Mouse (Mus musculus): ENCODE measurements around the gene Gatc. TPM values are rescaled to one million over a fixed set of nuclear protein-coding genes. Genes with fewer than 3 reads are reported as not detected.
"Not testable (repeated sequence)": the region's sequence is repeated elsewhere in the genome, so short reads cannot be mapped to it uniquely, and the experiment has no call there.

Gatc gene
- 9.3 TPM for polyA plus RNA-seq (2012; fragmentation: generic; extraction: Trizol)
- long read RNA-seq, experiment 1, transcript Gatc-201 (3 exons, 1,797 nt): major isoform, 13 of 15 reads
- long read RNA-seq, experiment 1, partial matches to known transcripts: 0 of 15 reads
- long read RNA-seq, experiment 1, other reads (novel, unspliced or antisense): 2 of 15 reads
- long read RNA-seq, experiment 2, partial matches to known transcripts: 0 of 2 reads
- long read RNA-seq, experiment 2, other reads (novel, unspliced or antisense): 0 of 2 reads

DNA sequence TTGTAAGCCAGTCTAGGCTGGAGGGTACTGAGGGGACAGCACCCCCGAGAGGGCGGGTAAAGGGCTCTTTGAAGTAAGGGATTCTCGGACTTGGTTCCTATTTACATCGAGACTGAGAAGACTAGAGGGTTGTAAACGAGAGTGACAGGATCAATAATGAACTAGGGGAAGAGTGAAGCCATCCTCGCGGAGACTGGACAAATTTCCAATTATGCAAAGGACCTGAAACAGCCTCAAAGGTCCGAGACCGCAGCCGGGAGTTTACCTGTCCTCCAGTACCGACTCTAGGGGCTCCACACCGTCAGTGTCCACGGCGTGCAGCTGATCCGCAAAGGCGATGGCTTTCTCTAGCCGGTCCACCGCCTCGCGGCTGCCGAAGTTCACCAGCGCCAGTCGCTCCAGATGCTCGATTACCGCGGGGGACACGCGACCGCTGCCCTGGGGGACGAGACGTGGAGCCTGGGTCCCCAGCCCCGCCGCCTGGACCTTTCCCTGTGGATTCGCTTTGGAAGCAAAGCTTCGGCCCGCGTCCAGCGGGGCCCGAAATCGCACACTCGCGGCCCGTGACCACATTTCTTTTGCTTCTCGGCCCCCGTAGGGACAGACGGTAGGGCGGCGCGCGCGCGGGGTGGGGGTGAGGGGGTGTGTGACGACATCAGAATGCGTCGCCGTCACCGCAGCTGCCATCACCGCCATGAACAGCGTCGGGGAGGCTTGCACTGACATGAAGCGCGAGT, at the start of gene Gatc, which contains the start of gene Triap1:
TSS of gene Gatc (minus strand) at position 602 of the 737 bp plus-strand sequence.
TSS of gene Triap1 (plus strand) at position 649 of the 737 bp plus-strand sequence.
- H3K36me3 ChIP-seq (ENCODE audit: control insufficient read depth, insufficient read depth): peaks cover 40% of the 10 kb centered on the region
- H3ac ChIP-seq (ENCODE audit: control insufficient read depth, insufficient read length, low read depth): peak within 1 kb of the TSS; percentile 91
- peaks cover 30% of the 10 kb centered on the region for H3K79me3 ChIP-seq (ENCODE audit: low read depth)
- H3K79me2 ChIP-seq (ENCODE audit: control insufficient read depth, insufficient read depth): peaks cover 72% of the 10 kb centered on the region
- peak within 1 kb of the TSS; percentile 71 for H3K4me3 ChIP-seq (ENCODE audit: insufficient read depth, poor library complexity, severe bottlenecking)
- TF ChIP-seq MYOD1 (IDR thresholded peaks at IDR 0.05; ENCODE audit: control insufficient read depth, insufficient read length, low read depth) (no peak), MAX (IDR thresholded peaks at IDR 0.05) (peak; percentile 52), USF1 (IDR thresholded peaks at IDR 0.05; ENCODE audit: low read depth) (peak; percentile 3)
- no peaks in the 10 kb centered on the region for H3K27me3 ChIP-seq (ENCODE audit: control insufficient read depth, insufficient read depth, insufficient read length)

DNA sequence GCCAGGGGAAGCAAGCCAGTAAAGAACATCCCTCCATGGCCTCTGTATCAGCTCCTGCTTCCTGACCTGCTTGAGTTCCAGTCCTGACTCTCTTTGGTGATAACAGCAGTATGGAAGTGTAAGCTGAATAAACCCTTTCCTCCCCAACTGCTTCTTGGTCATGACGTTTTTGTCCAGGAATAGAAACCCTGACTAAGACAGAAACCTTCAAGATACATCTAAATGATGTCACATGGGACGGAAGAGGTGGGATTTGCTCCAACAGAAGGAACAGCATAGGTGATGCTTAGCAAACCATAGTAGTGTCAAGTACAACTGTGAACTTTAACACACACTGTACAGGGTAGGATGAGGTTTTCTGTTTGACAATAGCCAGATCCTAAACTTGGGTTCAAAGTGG, 37.9 kb upstream of the Gatc start:
- H3K27me3 ChIP-seq (ENCODE audit: control insufficient read depth, insufficient read depth, insufficient read length): peaks cover 18% of the 10 kb centered on the region
- H3ac ChIP-seq (ENCODE audit: control insufficient read depth, insufficient read length, low read depth); H3K79me3 ChIP-seq (ENCODE audit: low read depth); H3K79me2 ChIP-seq (ENCODE audit: control insufficient read depth, insufficient read depth); H3K36me3 ChIP-seq (ENCODE audit: control insufficient read depth, insufficient read depth); H3K4me3 ChIP-seq (ENCODE audit: insufficient read depth, poor library complexity, severe bottlenecking): not testable (repeated sequence)

DNA sequence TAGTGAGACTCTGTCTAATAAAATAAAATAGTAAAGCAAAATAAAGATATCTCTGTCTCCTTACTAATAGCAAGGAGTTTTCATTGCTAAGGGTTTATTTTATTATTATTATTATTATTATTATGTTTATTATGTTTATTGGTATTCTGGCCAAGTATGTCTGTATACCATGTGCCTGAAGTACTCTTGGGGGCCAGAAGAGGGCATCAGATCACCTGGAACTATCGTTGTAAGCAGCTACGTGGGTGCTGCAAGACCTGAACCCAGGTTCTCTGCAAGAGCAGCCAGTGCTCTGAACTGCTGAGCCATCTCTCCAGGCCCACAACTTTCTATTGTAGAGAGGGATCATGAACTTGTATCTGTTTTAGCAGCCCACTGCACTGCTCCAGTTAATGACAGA, 34.5 kb upstream of the Gatc start:
- H3K27me3 ChIP-seq (ENCODE audit: control insufficient read depth, insufficient read depth, insufficient read length): peaks cover 41% of the 10 kb centered on the region
- TF ChIP-seq USF1 (IDR thresholded peaks at IDR 0.05; ENCODE audit: low read depth) (no peak), CTCF (IDR thresholded peaks at IDR 0.05; ENCODE audit: control insufficient read depth, insufficient read depth, insufficient read length) (no peak), MAX (IDR thresholded peaks at IDR 0.05) (no peak), MYOD1 (IDR thresholded peaks at IDR 0.05; ENCODE audit: control insufficient read depth, insufficient read length, low read depth) (no peak), FOSL1 (IDR thresholded peaks at IDR 0.05; ENCODE audit: insufficient read depth, low read length, poor library complexity, severe bottlenecking) (no peak), MYOG (IDR thresholded peaks at IDR 0.05; ENCODE audit: control insufficient read depth, extremely low read depth, insufficient read length) (no peak), CEBPB (IDR thresholded peaks at IDR 0.05; ENCODE audit: low read depth) (no peak)
- H3K79me3 ChIP-seq (ENCODE audit: low read depth): no peaks in the 10 kb centered on the region
- no peaks in the 10 kb centered on the region for H3K36me3 ChIP-seq (ENCODE audit: control insufficient read depth, insufficient read depth)
- H3ac ChIP-seq (ENCODE audit: control insufficient read depth, insufficient read length, low read depth): no peak overlapping the region
- no peak overlapping the region for H3K4me3 ChIP-seq (ENCODE audit: insufficient read depth, poor library complexity, severe bottlenecking)
- no peaks in the 10 kb centered on the region for H3K79me2 ChIP-seq (ENCODE audit: control insufficient read depth, insufficient read depth)

DNA sequence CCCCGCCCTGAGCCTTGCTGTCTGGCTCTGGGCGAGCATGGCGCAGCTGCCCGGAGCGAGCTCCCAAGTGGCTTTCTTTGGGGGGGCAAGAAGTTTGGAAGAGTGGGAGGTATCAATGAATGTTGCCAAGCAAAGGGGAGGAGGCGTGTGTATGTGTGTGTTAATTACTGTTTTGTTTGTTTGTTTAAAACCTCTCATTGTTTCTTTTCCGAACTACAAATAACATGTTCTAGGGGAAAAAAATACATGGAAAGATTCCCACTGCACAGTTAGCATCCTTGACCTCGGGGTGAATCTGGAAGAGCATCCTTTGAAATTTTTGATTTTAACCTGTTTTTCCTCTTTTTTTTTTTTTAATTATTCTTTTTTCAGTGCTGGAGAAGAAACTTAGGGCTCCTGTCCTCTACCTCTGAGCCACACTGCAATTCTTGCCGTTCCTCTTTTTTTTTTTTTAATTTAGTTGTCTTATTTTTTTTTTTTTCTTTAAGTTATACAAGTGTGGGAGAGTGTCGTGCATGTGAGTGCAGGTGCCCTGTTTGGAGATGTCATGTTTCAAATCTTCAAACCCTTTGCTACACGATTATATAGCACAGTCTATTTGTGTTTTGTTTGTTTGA, 33.3 kb upstream of the Gatc start:
- no peak overlapping the region for H3K4me3 ChIP-seq (ENCODE audit: insufficient read depth, poor library complexity, severe bottlenecking)
- no peaks in the 10 kb centered on the region for H3K36me3 ChIP-seq (ENCODE audit: control insufficient read depth, insufficient read depth)
- TF ChIP-seq MYOG (IDR thresholded peaks at IDR 0.05; ENCODE audit: control insufficient read depth, extremely low read depth, insufficient read length) (no peak), MAX (IDR thresholded peaks at IDR 0.05) (no peak), USF1 (IDR thresholded peaks at IDR 0.05; ENCODE audit: low read depth) (no peak), CEBPB (IDR thresholded peaks at IDR 0.05; ENCODE audit: low read depth) (no peak), CTCF (IDR thresholded peaks at IDR 0.05; ENCODE audit: control insufficient read depth, insufficient read depth, insufficient read length) (no peak), FOSL1 (IDR thresholded peaks at IDR 0.05; ENCODE audit: insufficient read depth, low read length, poor library complexity, severe bottlenecking) (no peak), MYOD1 (IDR thresholded peaks at IDR 0.05; ENCODE audit: control insufficient read depth, insufficient read length, low read depth) (no peak)
- no peaks in the 10 kb centered on the region for H3K79me2 ChIP-seq (ENCODE audit: control insufficient read depth, insufficient read depth)
- no peak overlapping the region for H3ac ChIP-seq (ENCODE audit: control insufficient read depth, insufficient read length, low read depth)
- H3K79me3 ChIP-seq (ENCODE audit: low read depth): no peaks in the 10 kb centered on the region
- H3K27me3 ChIP-seq (ENCODE audit: control insufficient read depth, insufficient read depth, insufficient read length): peaks cover 43% of the 10 kb centered on the region

DNA sequence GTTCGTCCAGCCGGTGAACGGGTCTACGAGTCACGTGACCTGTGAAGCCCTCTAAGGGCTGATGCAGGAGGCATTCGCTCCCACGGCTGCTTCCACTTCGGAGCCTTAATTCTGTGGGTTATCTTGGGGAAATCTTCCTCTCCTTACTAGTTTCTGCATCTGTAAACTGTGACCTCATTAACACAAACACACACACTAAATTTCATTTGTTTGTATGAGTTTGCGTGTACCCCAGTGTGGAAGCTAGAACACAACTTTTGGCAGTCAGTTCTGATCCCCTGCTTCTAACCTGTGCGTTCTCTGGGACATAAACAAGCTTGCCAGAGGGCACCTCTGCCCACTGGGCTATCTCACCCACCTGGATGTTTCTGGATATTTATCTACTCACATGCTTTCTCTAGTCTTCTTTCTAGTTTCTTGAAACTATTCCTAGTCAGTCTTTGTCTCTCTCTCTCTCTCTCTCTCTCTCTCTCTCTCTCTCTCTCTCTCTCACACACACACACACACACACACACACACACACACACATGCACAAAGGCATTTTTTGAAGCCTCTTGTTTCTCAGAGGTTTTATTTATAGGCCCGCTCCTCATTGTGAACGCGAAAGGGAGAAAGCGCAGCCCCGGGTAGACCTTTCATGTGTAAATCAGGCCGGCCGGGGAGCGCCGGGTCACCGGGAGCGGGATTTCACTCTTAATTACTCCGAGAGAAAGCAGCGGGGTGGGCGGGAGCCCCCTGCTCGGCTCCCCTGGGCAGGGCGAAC, 32.6 kb upstream of the Gatc start:
- Histone ChIP-seq H3K36me3 (ENCODE audit: control insufficient read depth, insufficient read depth) (no peaks in the 10 kb centered on the region), H3ac (ENCODE audit: control insufficient read depth, insufficient read length, low read depth) (no peak overlapping the region), H3K79me2 (ENCODE audit: control insufficient read depth, insufficient read depth) (no peaks in the 10 kb centered on the region), H3K4me3 (ENCODE audit: insufficient read depth, poor library complexity, severe bottlenecking) (no peak overlapping the region), H3K79me3 (ENCODE audit: low read depth) (no peaks in the 10 kb centered on the region), H3K27me3 (ENCODE audit: control insufficient read depth, insufficient read depth, insufficient read length) (peaks cover 46% of the 10 kb centered on the region)
- TF ChIP-seq CTCF (IDR thresholded peaks at IDR 0.05; ENCODE audit: control insufficient read depth, insufficient read depth, insufficient read length): no peak
- no peak for TF ChIP-seq FOSL1 (IDR thresholded peaks at IDR 0.05; ENCODE audit: insufficient read depth, low read length, poor library complexity, severe bottlenecking)
- no peak for TF ChIP-seq MYOD1 (IDR thresholded peaks at IDR 0.05; ENCODE audit: control insufficient read depth, insufficient read length, low read depth)
- TF ChIP-seq USF1 (IDR thresholded peaks at IDR 0.05; ENCODE audit: low read depth): peak; percentile 20
